Mouse (Mus musculus) heart, postnatal 0 days (tissue): ENCODE data around the gene Plekha1.

Experiments used
- CTCF ChIP-seq: IDR thresholded peaks from 2 replicates; pipeline ENCODE4 v1.5.1; 2016; ENCODE audit warnings: antibody characterized with exemption, control low read depth, low read depth
- EP300 ChIP-seq: IDR thresholded peaks from 2 replicates; pipeline ENCODE4 v1.6.1; 2016; ENCODE audit warnings: antibody characterized with exemption, low read depth

DNA sequence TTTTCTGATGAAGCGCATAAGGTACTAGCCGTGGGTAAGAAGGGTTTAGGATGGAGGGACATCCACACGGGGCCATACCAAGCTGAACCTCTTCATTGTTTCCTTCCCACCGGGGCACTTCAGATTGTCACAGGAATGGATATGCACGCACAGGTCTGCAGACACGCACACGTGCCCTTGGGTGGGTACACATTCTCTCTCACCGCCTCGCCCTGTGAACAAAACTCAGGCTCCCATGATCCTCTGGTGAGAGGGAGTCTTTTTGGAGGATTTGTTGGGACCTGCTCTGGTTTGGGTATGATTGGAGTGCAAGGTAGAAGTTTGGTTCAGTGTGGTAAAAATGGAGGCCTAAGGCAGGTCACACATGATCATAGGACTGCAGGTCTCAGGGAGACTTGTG lies 67.4 kb downstream of the Plekha1 start:
- TF ChIP-seq CTCF (no peak), EP300 (no peak)
